Mouse (Mus musculus) hindlimb bud, embryonic 11.5 days (tissue): ENCODE results near the gene Cox4i2.

Experiments
- DNase-seq: peaks from one replicate; pipeline ENCODE4 v3.0.0-alpha.2; 2012; ENCODE audit warnings: low read depth, low spot score; ENCODE audit errors: extremely low spot score

Cox4i2 gene

GRCm38 (mm10) chr2:152753944-152754711, at the start of gene Cox4i2:
Gene Cox4i2 (plus strand): TSS chr2:152754173.
- DNase-seq = no peak

GRCm38 (mm10) chr2:152704256-152704605, 49.7 kb upstream of the Cox4i2 start:
- no peak for DNase-seq

DNA sequence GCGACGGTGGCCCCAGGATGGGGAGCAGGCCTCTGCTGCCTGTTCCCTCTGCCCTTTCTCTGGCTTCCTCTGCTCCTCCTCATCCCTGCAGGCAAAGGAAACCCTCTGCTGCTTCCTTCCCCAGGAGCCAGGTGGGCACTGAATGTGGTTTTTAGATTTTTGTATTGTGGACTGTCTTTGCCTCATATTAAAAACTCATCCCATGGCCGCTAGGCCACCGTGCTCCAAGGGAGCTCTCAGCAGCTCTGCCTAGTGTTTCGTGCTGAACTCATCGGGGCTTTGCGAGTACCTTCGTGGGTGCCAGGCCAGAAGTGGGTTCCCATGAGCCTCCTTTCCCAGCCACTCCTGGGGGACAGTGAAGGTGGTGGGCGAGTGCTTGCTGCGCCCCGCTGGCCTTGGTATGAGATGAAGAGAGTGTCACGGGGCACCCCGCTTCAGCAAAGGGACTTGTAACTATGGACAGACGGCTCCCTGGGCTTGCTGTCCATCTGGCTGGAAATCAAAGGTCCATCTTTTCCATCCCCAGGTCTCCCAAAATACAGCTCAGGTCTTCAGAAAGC, 49.1 kb upstream of the Cox4i2 start:
- DNase-seq = no peak

DNA sequence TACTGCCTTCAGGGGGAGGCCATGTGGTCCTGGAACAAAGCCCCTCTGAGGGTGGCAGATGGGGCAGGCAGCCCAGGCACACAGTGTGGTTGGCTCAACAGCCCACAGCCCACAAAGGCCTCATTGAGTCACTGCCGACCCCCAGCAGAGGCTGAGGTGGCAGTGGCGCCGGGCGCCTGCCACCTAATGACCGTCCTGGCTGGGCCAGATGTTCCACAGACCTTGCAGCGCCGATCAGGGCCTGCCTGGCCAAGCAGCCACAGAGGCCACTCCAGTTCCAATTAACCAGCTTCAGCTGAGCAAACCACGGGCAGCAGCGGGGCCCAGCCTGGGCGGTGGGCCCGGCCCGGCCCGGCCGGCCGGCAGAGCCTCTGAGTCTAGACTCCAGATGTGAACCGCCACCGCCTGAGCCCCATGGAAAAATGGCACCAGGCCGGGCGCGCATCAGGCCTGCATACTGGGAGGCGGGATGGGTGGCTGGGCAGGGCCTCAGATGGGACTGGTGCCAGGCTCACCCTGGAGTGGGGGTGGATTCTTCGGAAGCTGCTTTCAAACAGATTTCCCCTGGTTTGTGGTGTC, 47.9 kb upstream of the Cox4i2 start:
- no peak for DNase-seq

DNA sequence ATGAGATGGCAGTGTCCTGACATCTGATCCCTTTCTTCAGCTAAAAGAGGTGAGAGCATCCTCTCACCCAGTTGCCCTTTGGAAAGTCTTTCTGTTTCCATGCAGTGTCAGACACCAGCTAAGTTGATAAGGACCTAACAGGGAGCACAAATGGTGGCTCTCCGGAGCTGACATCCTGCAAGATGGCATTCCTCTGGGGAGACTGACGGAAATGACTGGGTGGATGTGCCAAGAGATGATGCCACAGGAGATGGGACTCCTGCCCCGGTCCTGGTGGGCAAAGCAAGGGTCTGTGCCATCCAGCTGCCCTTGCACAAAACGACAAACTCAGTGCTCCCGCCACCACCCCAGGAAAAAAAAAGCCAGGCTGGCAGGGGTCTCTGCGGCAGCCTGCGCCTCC, 46.8 kb upstream of the Cox4i2 start:
- DNase-seq = no peak

DNA sequence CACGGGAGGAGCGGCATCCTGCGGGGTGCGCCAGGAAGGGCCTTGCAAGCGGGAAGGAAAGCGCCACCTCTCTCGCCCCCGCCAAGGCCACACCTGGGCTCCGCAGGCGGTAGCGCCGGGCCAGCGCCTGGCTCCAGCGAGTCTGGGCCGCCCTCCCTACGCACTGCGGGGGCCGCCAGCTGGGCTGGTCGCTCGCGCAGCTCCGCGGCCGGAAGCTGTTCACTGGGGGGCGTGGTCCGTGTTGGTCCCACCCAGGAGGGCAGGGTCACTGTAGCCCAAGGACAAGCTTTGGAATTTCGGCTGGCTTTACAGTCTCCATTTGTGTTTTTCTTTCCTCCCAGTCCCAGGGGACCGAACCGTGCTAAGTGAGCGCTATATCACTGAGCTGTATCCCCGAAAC, 46.3 kb upstream of the Cox4i2 start:
- DNase-seq = no peak

- DNase-seq = no peak
Observed at GRCm38 (mm10) chr2:152709066-152709465, 44.9 kb upstream of the Cox4i2 start.

DNA sequence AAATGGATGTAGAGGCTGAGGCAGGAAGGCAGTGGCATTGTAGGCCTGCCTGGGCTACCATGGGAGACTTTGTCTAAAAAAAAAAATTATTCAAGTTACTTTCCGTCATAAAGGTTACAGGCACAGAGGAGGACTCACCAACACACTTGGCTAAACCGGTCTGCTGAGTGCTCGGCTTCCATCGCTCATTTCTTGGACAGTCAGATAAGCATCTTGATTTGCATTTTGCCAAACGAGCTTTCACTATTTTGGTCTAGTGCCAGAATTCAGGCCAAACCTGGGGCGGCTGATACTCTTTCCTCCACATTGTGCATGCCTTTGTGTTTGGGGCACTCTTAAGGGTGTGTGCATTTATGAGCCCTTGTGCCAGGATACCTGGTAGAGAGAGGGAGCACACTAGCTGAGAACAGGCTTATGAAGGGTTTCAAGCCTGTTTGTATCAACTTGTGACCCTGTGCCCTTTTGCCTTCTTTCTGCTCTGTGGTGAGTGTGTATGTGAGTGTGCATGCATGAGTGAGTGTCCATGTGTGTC, 37.7 kb upstream of the Cox4i2 start:
- no peak for DNase-seq

- no peak for DNase-seq
Observed at GRCm38 (mm10) chr2:152717652-152718051, 36.3 kb upstream of the Cox4i2 start.

GRCm38 (mm10) chr2:152718076-152718475, 35.9 kb upstream of the Cox4i2 start:
- DNase-seq = no peak

GRCm38 (mm10) chr2:152723651-152724331, 30.2 kb upstream of the Cox4i2 start:
- no peak for DNase-seq

- DNase-seq = no peak
Observed at GRCm38 (mm10) chr2:152724332-152724723, 29.6 kb upstream of the Cox4i2 start.

- DNase-seq = no peak
Observed at GRCm38 (mm10) chr2:152725178-152725750, 28.7 kb upstream of the Cox4i2 start.

GRCm38 (mm10) chr2:152726213-152726612, 27.8 kb upstream of the Cox4i2 start:
- no peak for DNase-seq

GRCm38 (mm10) chr2:152726751-152727335, 27.1 kb upstream of the Cox4i2 start:
- no peak for DNase-seq

DNA sequence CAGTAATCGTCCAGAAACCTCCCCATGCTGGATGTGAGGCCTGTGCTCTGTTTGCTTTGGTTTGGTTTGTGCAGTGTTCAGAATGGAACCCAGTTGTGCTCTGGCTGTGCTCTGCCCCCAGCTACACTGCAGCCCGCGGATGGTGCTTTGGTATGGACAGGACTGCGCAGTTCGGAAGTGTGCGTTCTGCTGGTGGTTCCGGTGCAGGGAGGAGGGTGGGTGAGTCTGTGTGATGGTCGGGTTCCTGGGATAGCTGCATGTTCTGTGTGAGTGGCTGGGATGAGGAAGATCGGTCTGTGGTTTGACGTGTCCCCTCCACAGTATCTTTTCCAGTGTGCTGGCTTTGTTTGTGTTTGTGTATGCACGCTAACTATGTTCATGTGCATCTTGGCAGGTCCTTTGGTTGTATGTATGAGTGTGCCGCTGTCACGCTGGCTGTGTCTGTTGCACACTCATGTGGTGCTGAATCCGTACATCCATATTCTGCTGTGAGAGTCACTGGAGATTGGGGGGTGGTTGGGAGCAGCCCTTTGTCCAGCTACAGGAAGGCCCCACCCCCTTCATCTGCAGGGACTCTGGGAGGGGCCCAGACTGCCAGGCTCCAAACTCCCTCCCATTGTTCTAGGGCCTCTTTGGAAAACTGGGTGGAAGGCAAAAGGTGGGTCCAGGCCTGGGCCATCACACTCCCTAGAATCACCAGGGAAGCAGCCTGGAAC, 26.0 kb upstream of the Cox4i2 start:
- DNase-seq = no peak

DNA sequence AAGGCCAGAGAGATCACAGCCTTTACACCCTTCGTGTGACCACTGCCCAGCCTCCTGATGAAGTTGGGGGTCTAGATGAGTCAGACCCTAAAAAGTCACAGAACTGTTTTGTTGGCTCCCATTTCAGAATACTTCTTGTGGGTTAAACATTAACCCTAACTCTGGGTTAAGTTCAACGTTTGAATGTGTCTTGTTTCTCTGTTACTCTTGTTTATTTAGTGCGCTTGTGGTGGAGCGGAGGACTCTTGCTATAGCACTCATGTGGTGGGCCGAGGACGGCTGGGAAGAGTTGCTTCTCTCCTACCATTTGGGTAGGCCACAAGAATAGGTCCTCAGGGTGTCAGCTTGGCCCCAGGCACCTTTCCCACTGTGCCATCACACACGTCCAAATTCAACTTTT, 25.4 kb upstream of the Cox4i2 start:
- no peak for DNase-seq

GRCm38 (mm10) chr2:152729013-152729635, 24.8 kb upstream of the Cox4i2 start:
- no peak for DNase-seq

- no peak for DNase-seq
Observed at GRCm38 (mm10) chr2:152729636-152730020, 24.3 kb upstream of the Cox4i2 start.

- no peak for DNase-seq
Observed at GRCm38 (mm10) chr2:152733201-152733600, 20.8 kb upstream of the Cox4i2 start.
